Mouse (Mus musculus) liver, adult (tissue): ENCODE results near the gene Tlr9.

Experiments
- GATA4 ChIP-seq: IDR thresholded peaks from 2 replicates; pipeline ENCODE4 v1.6.1; 2014; ENCODE audit warnings: mild to moderate bottlenecking, low read length; ENCODE audit not compliant: insufficient replicate concordance

Tlr9 gene

DNA sequence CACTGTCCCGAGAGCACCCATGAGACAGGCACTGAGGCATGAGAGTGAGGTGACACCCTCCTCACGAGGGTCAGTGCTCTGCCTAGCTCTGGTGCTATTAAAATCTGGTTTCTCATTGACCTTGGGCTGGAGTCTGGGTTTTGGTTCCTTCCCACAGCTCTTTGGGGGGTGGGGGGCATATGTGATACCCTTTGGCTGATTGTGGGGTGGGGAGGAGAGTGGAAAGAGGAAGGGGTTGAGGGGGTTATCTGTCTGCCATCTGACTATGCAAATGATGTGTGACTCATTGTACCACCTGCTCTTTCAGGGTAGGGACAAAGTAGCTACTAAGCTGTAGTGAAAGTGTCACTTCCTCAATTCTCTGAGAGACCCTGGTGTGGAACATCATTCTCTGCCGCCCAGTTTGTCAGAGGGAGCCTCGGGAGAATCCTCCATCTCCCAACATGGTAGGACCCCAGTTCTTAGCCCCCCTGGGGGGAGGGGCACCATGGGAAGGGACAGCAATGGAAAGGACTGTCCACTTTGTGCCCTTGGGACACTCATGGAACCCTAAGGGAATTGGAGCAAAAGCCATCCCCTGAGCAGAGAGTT is at the start of gene Tlr9:
Gene Tlr9 (plus strand): TSS at position 338 of the 591 bp plus-strand sequence.
- no peak for TF ChIP-seq GATA4

DNA sequence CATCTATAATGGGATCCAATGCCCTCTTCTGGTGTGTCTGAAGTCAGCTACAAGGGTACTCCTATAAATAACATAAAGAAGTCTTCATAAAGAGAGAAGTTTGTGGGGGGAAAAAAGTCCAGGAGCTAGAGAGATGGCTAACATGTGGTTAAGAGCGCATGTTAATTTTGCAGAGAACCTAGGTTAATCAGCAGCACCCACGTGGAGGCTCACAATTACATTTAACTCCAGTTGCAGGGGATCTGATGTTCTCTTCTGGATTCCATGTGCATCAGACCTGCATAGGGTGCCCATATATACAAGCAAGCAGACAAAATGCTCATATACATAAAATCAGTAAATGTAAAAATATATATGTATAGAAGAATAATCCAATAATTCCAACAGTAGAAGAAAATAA is 49.0 kb upstream of the Tlr9 start:
- no peak for TF ChIP-seq GATA4

DNA sequence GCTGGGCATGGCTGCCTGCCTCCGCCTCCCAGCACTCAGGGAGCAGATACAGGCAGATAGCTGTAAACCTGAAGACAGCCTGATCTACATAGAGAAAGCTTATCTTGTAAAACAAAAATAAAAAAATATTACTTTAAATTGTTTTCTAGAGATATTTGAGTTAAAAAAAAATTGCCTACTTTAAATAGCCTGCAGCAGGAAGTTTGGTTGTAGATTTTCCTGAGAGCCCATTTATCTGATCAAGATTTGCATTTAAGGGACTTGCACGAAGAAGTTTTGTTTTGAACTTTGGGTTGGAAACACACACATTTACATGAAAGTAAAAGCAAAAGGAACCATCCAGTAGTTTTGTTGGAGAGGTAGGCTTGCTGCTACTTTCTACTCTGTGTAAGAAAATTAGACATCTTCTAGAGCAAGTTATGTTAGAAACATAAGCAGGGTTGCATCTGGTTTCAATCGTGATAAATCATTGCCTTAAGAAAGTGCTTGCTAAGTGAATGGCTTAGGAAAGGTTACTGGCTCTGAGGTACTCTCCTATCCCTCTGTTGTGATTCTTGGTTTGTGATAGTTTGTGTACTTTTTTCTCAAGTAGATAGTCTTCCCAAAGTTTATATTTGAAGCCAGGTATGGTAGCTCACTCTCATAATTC is 46.7 kb upstream of the Tlr9 start:
- TF ChIP-seq GATA4: no peak

DNA sequence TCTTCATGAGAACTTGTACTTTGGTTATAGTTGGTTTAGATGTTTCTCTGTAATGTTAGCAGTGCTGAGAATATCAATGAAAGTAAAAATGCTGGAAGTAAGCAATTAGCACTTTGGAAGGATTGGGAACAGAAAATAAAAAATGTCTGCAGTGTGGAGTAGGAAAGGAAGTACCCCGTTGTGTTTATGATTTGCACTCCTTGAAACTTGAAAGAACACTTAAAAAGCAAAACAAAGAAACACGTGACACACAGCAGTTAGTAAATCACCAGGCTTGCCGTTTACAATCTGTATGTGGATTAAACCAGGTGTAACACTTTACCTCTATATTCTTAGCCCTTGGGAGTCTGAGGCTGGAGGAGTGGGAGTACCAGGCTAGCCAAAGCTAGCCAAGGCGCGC is 45.6 kb upstream of the Tlr9 start:
- TF ChIP-seq GATA4: no peak

DNA sequence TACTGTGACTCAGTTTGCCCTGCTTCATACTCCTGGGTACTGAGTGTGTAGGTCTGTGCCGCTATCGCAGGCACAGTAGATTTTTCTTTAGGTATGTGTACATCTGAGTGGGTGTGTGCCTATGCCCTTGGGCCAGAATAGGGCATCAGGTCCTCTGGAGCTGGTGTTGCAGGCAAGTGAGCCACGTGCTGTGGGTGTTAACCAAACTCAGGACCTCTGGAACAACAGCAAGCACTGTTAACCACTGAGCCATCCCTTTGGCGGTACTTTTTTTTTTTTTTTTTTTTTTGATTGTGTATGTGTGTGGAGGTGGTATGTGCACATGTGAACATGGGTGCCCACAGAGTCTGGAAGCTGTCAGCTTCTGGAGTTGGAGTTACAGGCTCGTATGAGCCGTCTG is 44.6 kb upstream of the Tlr9 start:
- TF ChIP-seq GATA4: no peak

DNA sequence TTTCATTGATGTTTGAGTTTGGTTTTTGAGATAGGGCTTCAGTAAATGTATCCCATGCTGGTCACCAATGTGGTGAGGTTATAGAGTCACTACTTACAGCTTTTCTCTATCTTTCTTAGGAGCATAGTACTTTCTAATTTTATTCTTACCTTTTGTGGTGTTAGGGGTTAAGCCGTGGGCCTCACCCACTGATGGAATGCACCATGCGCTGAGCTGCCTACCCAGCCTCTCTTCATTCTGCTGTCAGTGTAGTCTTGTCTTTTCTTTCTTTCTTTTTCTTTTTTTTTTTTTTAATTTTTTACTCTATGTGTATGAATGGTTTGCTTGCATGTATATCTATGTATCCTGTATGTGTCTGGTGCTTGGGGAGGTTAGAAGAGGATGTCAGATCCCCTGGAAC is 42.9 kb upstream of the Tlr9 start:
- TF ChIP-seq GATA4: no peak

DNA sequence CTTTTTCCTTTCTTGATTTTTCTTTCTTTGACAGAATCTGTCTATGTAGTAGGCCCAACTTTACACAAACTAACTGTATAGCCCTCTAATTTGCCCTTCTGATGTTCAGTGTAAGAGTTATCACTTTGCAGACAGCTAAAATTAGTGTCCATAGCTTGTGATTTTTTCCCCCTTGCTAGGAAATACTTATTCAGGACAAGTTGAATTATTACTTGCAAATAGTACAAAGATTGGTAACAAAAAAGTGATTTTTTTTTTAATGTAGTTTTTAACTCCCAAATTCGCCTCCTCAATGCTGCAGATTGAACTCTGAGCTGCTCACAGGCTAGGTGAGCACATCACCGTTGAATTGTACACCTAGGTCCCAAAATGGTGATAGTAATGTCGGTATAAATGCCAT is 42.4 kb upstream of the Tlr9 start:
- no peak for TF ChIP-seq GATA4

DNA sequence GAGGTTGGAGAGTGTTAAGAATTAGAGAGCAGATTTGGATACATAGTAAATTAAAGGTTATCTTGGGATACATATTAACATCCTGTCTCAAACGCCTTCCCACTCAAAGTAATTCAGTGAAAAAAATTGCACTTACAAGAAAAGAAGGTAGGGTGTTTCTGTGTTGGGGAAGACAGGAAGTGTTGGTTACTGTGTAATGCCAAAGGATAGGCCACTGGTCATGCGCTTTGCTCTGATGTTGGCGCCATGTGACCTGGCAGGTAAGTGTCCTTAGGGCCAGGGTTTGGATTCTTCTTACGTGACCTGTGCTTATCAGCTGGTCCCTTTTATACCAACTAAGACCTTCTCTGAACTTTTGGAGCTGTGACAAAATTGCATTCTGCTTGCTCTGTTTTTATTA is 40.3 kb upstream of the Tlr9 start:
- TF ChIP-seq GATA4: no peak

DNA sequence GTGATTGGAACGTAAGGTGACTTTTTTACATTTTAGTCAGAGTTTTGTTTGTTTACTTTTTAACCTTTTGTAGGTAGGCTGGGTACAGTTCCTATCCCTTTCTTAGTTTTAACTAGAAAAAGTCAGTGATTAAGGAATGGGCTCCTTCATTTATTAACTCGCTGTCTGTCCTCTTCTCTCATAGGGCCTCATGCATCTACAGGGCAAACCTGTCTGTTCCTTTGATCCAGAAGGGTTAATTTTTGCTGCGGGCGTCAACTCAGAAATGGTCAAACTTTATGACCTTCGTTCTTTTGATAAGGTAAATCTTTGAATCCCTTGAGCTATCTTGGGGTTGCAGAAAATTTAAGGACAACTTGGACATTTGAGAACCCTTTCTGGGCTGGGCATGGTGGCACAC is 38.4 kb upstream of the Tlr9 start:
- no peak for TF ChIP-seq GATA4

DNA sequence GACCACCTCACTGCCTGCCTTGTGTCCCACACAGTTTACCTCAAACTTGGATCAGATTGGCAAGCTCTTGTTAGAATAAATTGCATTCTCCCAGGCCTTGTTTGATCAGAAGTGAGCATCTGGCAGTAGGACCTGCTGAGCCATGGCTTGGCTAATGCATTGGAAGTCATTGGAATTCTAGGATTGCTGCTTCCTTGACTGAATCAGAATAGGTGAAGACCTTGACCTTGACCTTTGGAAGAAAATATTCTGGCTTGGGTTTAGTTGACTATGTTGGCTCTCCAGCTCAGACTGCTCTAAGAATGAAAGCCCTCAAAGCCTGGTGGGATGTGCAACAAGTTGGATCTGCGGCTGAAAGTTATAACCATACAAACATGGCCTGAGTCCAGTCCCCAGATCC is 31.0 kb upstream of the Tlr9 start:
- no peak for TF ChIP-seq GATA4

DNA sequence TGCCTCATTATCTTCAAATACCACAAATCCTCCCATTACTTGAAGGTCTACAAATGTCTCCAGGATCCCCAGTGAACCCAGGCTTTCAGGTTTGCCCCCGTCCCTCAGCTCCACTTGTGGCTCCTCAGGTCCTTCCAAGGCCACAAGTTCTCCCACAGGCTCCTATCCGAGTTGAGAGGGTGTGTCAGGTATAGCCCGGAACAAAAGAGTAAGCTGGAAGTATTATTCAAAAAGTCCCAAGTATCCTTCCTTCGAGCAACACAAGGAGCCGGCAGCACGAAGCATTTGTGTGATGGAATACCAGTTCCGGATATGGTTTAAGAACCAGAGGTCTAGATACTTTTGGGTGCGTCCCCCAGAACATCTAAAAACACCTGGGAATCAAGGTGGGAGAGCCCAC is 30.4 kb upstream of the Tlr9 start:
- no peak for TF ChIP-seq GATA4

DNA sequence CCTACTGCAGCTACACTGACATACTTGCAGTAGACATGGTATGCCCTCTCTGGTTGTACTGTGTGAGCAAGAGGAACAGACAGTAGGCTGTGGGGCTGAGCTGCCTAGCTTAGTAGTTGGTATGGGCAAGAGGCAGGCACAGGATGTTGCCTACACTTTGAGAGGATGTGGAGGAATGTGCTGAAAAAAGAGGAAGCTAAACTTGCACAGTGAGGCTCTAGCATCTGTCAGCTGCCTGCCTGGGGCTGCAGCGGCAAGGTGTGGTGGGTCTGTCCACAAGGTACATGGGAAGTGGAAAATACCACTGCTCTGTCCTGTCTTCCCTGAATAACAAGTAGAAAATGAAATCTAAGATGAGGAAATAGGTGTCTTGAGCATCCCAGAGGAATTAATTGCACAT is 29.4 kb upstream of the Tlr9 start:
- no peak for TF ChIP-seq GATA4

DNA sequence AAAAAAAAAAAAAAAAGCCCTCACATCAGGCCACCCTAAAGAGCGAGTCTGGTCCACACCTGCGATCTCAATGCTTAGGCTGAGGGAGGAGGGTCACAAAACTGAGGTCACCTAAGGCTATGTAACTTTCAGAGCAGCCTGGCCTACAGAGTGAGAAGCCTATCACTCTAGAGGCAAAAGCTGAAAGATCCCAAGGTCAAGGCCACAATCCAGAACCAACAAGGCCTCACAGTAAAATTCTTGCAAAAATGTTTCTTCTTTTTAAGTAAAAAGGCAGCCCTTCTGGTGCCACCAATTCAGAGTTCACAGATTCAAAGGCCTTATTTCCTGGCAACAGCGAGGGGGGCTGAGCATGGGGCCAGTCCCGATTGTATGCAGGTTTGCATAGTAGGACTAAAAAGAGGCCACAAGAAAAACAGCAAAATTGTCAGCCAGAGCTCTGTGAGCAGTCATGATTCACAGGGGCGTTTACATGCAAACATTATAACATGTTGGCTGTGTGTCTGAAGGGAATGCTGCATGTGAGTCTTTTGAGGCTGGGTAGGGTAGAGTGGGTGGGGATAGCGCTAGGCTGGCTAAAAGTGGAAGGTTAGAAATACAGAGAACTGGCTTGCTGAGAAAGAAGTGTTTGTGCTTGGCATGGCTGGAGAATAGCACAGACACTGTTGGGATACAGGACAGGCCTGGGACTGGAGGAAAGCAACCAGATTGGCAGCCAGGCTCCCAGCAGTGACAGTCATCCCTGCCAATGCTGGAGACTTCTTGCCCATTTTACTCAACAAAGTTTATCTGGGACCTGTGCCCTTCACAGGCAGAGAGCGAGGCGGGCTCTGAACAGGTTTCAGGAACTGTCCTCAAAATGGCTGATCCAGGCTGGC is 28.2 kb upstream of the Tlr9 start:
- no peak for TF ChIP-seq GATA4

DNA sequence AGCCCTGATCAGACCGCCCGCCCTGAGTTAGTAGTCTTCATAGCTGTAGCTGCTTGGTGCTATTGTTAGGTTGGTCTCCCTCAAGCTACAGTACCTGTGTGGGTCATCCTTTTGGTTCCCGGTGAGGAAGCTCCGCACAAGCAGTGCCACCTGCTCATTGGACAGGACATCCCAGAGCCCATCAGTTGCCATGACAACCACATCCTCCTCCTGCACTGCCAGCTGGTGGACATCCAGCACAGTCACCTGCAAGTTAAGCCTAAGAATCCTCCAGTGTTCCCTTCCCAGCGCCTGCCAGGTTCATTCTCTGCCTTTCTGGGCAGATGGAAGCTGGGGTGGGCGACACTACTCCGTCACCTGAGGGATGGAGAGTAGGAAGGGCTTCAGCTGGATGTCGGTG is 26.7 kb upstream of the Tlr9 start:
- no peak for TF ChIP-seq GATA4

DNA sequence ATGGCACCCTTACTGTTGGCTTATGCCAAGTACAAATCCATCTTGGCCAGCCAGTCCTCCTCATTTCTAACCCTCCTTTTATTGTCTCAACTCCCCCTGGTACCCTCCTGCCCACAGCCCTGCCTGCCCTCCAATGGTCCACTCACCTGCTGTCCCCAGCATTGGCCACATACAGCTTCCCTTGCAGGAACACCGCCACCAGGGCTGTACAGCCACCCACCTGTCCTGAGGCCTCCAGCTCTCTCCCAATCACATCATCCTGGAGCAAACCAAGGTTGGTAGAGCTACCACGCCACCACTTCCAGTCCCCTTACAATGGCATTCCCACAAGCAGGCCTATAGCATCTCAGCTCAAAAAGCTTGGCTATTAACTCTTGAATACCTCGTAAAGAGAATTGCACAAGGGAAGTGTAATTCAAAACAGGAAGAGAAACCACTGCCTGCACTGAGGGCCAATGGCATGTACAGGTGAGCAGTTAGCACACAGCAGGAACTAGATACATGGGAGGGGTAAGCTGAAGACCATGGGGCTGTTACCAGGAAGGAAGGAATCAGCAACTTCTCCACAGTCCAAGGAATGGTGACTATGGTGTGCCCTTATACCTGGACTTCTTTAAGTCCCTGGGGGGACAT is 25.2 kb upstream of the Tlr9 start:
- no peak for TF ChIP-seq GATA4

DNA sequence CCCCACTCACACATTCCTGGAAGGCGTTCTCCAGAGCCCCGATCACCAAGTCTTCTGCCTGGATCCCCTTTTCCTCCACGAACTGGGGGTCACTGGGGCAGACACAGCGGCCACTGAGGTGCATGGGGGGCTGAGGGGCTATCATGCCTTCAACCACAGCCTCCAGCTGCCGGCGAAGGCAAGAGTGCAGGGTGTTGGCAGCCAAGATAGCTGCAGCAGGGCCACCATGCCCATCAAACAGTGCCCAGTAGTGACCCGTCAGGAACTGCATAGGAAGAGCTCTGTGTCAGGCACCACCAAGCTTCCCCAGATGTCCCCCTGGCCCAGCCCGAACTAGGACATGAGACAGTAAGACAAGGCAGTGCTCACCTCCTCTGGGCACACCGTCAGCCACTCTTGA is 24.7 kb upstream of the Tlr9 start:
- no peak for TF ChIP-seq GATA4

DNA sequence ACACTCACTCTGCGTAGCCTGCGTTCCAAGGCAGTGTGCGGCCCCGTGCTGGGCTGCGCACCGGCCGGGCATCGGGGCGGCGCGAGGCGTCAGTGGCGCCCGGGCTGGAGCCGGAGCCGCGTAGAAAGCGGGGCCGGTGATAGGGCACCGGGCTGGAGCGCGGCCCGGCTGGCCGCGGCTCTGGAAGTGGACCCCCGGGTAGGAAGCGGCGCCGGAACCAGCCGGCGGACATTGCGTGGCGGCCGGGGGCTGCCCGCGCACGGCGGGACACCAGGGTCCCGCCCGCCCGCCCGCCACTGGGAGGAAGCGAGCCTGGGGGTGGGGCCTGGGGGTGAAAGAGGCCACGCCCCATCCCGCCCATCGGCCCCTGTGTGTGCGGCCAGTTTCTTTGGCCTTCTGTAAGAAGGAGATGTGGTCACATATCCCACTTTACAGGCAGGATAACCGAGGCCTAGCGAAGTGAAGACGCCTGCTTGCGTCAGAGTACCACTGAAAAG is 23.4 kb upstream of the Tlr9 start:
- no peak for TF ChIP-seq GATA4
